Mouse (Mus musculus): Measurements from ENCODE around the gene Prss57. TPM values are rescaled to one million over a fixed set of nuclear protein-coding genes. Genes with fewer than 3 reads are reported as not detected.
A peak's percentile ranks its signal among the peaks of the same experiment; 100 is the strongest.

Gene Prss57
- polyA plus RNA-seq, 2 experiments = 1.6 to 4.9 TPM

GRCm38 (mm10) chr10:79745898-79746773 is 44.6 kb downstream of the Prss57 start, which contains the start of gene Polrmt:
Polrmt (minus strand) TSS chr10:79746581.
- H3K4me1 ChIP-seq (replicated peaks; ENCODE audit: control insufficient read depth in 2 of 2, insufficient read depth in 2 of 2, low read length in 1 of 2) = peaks cover 11 to 12% of the 10 kb centered on the region in 2 experiments
- no peaks in the 10 kb centered on the region; the same call in 1 of the 2 replicates for H3K36me3 ChIP-seq (replicated peaks; ENCODE audit: control insufficient read depth, insufficient read depth, low read depth)
- peak within 1 kb of the TSS; percentile 80 for H3K4me2 ChIP-seq (ENCODE audit: low read depth)
- WGBS (ENCODE audit: insufficient replicate concordance) = 2% methylated on average over 38 of the region's 38 CpGs
- DNase-seq (ENCODE audit: low read depth in 3 of 3, low spot score in 3 of 3) (peak; percentile 95 to 96 (median 95)), ATAC-seq (ENCODE audit: insufficient read depth) (peak; percentile 97)
- H3K9me3 ChIP-seq (ENCODE audit: control insufficient read depth, low read length) = no peaks in the 10 kb centered on the region
- H3K27ac ChIP-seq = peak within 1 kb of the TSS; percentile 83
- peak within 1 kb of the TSS; percentile 61 to 88 for H3K4me3 ChIP-seq (ENCODE audit: insufficient read depth in 1 of 2, low read depth in 2 of 2, low read length in 2 of 2)
- no peaks in the 10 kb centered on the region for H3K27me3 ChIP-seq (ENCODE audit: control insufficient read depth, insufficient read depth, low read length)
- TF ChIP-seq EP300 (IDR thresholded peaks at IDR 0.05; ENCODE audit: low read depth) (no peak), CTCF (IDR thresholded peaks at IDR 0.05; ENCODE audit: low read depth) (peak; percentile 70)
- peak within 1 kb of the TSS; percentile 48 for H3K9ac ChIP-seq (replicated peaks)

GRCm38 (mm10) chr10:79745411-79745810 is 45.4 kb downstream of the Prss57 start:
- TF ChIP-seq EP300 (IDR thresholded peaks at IDR 0.05; ENCODE audit: low read depth) = no peak
- TF ChIP-seq CTCF (IDR thresholded peaks at IDR 0.05; ENCODE audit: low read depth) = no peak
- Histone ChIP-seq H3K27me3 (ENCODE audit: control insufficient read depth, insufficient read depth, low read length) (no peaks in the 10 kb centered on the region), H3K9me3 (ENCODE audit: control insufficient read depth, low read length) (no peaks in the 10 kb centered on the region), H3K36me3 (replicated peaks; ENCODE audit: control insufficient read depth, insufficient read depth, low read depth) (peaks cover 3% of the 10 kb centered on the region), H3K9ac (replicated peaks) (no peak overlapping the region; the same call in 1 of the 2 replicates), H3K4me2 (ENCODE audit: low read depth) (peak overlapping the region; percentile 80), H3K27ac (no peak overlapping the region), H3K4me1 (replicated peaks; ENCODE audit: control insufficient read depth in 2 of 2, insufficient read depth in 2 of 2, low read length in 1 of 2) (peaks cover 11 to 12% of the 10 kb centered on the region in 2 experiments), H3K4me3 (ENCODE audit: insufficient read depth in 1 of 2, low read depth in 2 of 2, low read length in 2 of 2) (peak overlapping the region; percentile 61 to 88)
- ATAC-seq (ENCODE audit: insufficient read depth) = no peak
- DNase-seq (ENCODE audit: low read depth in 3 of 3, low spot score in 3 of 3) = no peak
- 87% methylated on average over 3 of the region's 3 CpGs for WGBS (ENCODE audit: insufficient replicate concordance)

GRCm38 (mm10) chr10:79743650-79744365 is 47.0 kb downstream of the Prss57 start:
- Histone ChIP-seq H3K4me2 (ENCODE audit: low read depth) (no peak overlapping the region), H3K9me3 (ENCODE audit: control insufficient read depth, low read length) (no peaks in the 10 kb centered on the region), H3K36me3 (replicated peaks; ENCODE audit: control insufficient read depth, insufficient read depth, low read depth) (peaks cover 14% of the 10 kb centered on the region), H3K4me3 (ENCODE audit: insufficient read depth in 1 of 2, low read depth in 2 of 2, low read length in 2 of 2) (no peak overlapping the region), H3K4me1 (replicated peaks; ENCODE audit: control insufficient read depth in 2 of 2, insufficient read depth in 2 of 2, low read length in 1 of 2) (peaks cover 11 to 12% of the 10 kb centered on the region in 2 experiments), H3K27me3 (ENCODE audit: control insufficient read depth, insufficient read depth, low read length) (no peaks in the 10 kb centered on the region), H3K9ac (replicated peaks) (no peak overlapping the region), H3K27ac (no peak overlapping the region)
- TF ChIP-seq EP300 (IDR thresholded peaks at IDR 0.05; ENCODE audit: low read depth) = no peak
- no peak for TF ChIP-seq CTCF (IDR thresholded peaks at IDR 0.05; ENCODE audit: low read depth)
- ATAC-seq (ENCODE audit: insufficient read depth) (no peak), DNase-seq (ENCODE audit: low read depth in 3 of 3, low spot score in 3 of 3) (no peak)
- 86% methylated on average over 15 of the region's 15 CpGs for WGBS (ENCODE audit: insufficient replicate concordance)

- H3K9ac ChIP-seq (replicated peaks) = no peak overlapping the region
- peaks cover 11 to 12% of the 10 kb centered on the region in 2 experiments for H3K4me1 ChIP-seq (replicated peaks; ENCODE audit: control insufficient read depth in 2 of 2, insufficient read depth in 2 of 2, low read length in 1 of 2)
- H3K36me3 ChIP-seq (replicated peaks; ENCODE audit: control insufficient read depth, insufficient read depth, low read depth) = peaks cover 14% of the 10 kb centered on the region
- H3K4me3 ChIP-seq (ENCODE audit: insufficient read depth in 1 of 2, low read depth in 2 of 2, low read length in 2 of 2) = no peak overlapping the region
- no peaks in the 10 kb centered on the region for H3K27me3 ChIP-seq (ENCODE audit: control insufficient read depth, insufficient read depth, low read length)
- no peak overlapping the region for H3K27ac ChIP-seq
- H3K4me2 ChIP-seq (ENCODE audit: low read depth) = no peak overlapping the region
- no peaks in the 10 kb centered on the region for H3K9me3 ChIP-seq (ENCODE audit: control insufficient read depth, low read length)
- no peak for DNase-seq (ENCODE audit: low read depth in 3 of 3, low spot score in 3 of 3)
- TF ChIP-seq EP300 (IDR thresholded peaks at IDR 0.05; ENCODE audit: low read depth) (no peak), CTCF (IDR thresholded peaks at IDR 0.05; ENCODE audit: low read depth) (no peak)
- ATAC-seq (ENCODE audit: insufficient read depth) = no peak
- 80% methylated on average over 11 of the region's 11 CpGs for WGBS (ENCODE audit: insufficient replicate concordance)
Measured at GRCm38 (mm10) chr10:79743161-79743560, 47.6 kb downstream of the Prss57 start.

- Histone ChIP-seq H3K4me1 (replicated peaks; ENCODE audit: control insufficient read depth in 2 of 2, insufficient read depth in 2 of 2, low read length in 1 of 2) (peaks cover 5% of the 10 kb centered on the region in 2 experiments; a peak in 3 of 4 replicates), H3K9ac (replicated peaks) (no peak overlapping the region), H3K27ac (no peak overlapping the region), H3K4me2 (ENCODE audit: low read depth) (no peak overlapping the region), H3K9me3 (ENCODE audit: control insufficient read depth, low read length) (no peaks in the 10 kb centered on the region), H3K27me3 (ENCODE audit: control insufficient read depth, insufficient read depth, low read length) (no peaks in the 10 kb centered on the region), H3K4me3 (ENCODE audit: insufficient read depth in 1 of 2, low read depth in 2 of 2, low read length in 2 of 2) (no peak overlapping the region), H3K36me3 (replicated peaks; ENCODE audit: control insufficient read depth, insufficient read depth, low read depth) (peaks cover 14% of the 10 kb centered on the region)
- TF ChIP-seq CTCF (IDR thresholded peaks at IDR 0.05; ENCODE audit: low read depth) (peak; percentile 51), EP300 (IDR thresholded peaks at IDR 0.05; ENCODE audit: low read depth) (no peak)
- WGBS (ENCODE audit: insufficient replicate concordance) = 77% methylated on average over 11 of the region's 11 CpGs
- DNase-seq (ENCODE audit: low read depth in 3 of 3, low spot score in 3 of 3) (no peak), ATAC-seq (ENCODE audit: insufficient read depth) (no peak)
Measured at GRCm38 (mm10) chr10:79740863-79741262, 49.9 kb downstream of the Prss57 start.
